Mouse (Mus musculus) kidney, postnatal 36 days (tissue): ENCODE results near the gene Cdc27.
"Not testable (repeated sequence)": the region's sequence is repeated elsewhere in the genome, so short reads cannot be mapped to it uniquely, and the experiment has no call there.

ENCODE experiments used
- DNase-seq, 2 experiments: peaks; one replicate each; pipeline ENCODE4 v3.0.0; 2021 to 2022; ENCODE audit warnings: mixed read lengths in 2 of 2

Gene Cdc27

GRCm38 (mm10) chr11:104570515-104570914 lies 20.1 kb upstream of the Cdc27 start:
- DNase-seq, result not testable (repeated sequence)

DNA sequence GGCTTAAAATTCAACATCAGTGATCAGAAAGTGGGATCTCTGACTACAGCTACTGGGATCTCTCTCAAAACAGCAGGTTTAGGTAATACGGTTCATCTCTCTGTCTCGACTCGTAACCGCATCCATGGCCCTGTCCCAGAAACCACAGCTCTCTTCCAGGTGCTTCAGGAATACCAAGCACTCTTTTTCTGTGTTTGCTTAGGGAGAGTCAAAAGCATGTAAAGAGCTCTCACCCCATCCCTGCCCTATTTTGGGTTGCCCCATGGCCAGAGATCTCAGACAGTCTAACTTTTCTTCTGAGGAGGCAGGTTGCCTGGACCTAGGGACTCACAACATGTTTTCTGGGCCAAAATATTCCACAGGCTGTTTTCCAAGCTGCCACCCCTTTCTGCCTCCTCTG lies 17.9 kb upstream of the Cdc27 start:
- DNase-seq, result no peak

DNA sequence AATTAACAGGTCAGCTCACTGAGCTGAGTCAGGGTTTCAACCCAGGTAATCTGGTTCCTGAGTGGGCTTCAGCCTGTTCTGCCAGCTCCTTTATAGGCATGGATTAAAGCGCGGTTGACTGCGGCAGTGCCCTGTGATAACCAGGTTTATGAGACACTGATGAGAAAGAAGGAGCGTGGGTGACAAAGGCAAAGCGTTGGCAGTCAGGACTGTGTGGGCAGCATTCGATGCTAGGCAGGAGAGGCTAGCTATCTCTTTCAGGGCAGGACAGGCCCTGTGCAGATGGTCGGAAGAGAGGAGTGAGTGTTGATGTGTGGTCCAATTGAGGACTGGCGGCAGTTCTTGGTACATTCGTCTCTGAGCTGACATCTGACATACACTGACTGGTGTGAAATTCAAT lies 17.3 kb upstream of the Cdc27 start:
- no peak for DNase-seq

- DNase-seq, result no peak
These were observed 16.4 kb upstream of the Cdc27 start for GRCm38 (mm10) chr11:104566796-104567195.

- no peak for DNase-seq
These were observed 15.7 kb upstream of the Cdc27 start for GRCm38 (mm10) chr11:104566097-104566496.

- DNase-seq, result no peak
These were observed 14.8 kb upstream of the Cdc27 start for GRCm38 (mm10) chr11:104565172-104565571.

GRCm38 (mm10) chr11:104563496-104563895 lies 13.1 kb upstream of the Cdc27 start:
- no peak for DNase-seq

DNA sequence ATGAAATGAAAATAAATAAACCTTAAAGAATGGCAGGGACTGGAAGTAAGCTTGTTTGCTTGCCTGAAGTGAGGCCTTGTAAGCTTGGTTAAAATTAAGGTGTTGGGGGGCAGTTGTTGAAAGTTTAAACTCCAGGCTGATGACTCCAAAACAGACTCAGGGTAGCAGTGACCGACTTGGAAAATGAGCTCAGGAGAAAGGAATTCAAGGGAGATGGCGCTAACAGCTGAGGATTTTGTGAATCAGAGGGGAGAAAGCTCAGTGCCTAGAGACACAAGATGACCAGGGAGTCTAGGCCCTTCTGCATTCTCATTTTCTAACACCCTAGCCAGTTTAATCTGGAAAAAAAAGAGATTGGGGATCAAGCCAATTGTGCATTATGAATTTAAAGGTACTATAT lies 10.6 kb upstream of the Cdc27 start:
- DNase-seq, result no peak

GRCm38 (mm10) chr11:104558651-104559403 lies 8.4 kb upstream of the Cdc27 start:
- DNase-seq, result no peak

- DNase-seq, result no peak
These were observed 7.6 kb upstream of the Cdc27 start for GRCm38 (mm10) chr11:104558065-104558464.

DNA sequence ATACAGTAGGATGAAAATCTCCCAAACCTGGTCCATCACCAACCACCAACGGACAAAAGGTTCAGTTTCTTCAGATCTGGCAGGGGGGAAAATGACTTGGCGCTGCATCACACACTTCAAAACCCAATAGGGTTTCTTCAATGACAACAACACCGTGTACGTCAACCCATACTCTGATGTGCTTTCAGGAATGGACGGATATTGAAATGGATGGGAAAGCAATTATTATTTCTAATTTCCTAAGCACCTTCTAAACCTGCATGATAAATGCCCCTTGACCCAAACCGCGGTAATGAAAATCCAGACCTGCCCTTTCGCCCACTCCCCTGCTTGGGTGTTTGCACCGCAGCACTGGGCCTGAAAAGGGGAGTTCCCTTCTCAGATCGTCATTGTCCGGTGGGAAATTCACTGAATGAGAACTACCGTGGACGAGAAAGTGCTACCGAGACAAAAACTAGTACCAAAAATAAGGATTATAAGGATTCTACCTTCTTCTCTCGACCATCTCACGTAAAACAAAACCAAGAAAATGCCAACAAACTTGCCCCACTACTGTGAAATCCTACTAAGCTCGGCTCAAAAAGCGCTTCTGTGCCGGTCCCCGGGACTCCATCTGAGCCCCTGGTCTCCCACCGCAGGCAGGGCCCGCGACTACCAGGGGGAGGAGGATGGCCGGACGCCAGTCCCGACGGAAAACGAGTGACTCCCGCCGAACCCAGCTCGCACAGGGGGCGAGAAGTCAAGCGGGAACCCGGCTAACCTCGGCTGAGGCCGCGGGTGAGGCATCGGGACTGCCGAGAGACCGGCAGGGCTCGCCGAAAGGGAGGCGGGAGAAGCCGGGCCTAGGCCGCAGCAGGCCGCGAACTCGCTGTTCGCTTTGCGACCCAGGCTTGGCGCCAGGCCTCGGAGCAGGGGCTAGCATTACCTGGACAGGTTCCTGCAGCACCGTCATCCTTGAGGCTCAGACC lies 698 bp downstream of the Cdc27 start:
- DNase-seq, result peak; percentile 68 to 85

DNA sequence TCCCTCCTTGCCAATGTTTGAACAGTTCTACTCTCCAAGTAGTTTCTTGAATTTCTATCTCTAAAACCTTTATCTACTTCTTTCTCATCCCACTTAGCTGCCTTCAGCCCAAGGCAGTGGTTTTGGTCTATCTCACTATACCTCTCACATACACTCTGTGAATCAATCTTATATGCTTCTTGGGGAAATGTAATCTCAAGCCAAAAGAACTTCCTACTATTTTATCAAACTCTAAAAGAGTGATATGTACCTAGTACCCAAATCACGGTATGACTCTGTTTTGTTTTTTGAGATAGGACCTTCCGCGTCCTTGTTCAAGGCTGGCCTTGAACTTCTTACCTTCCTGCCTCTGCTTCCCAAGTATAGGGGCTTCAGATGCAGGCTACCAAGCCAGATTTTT lies 2.9 kb downstream of the Cdc27 start:
- no peak for DNase-seq

GRCm38 (mm10) chr11:104544507-104544906 lies 5.9 kb downstream of the Cdc27 start:
- DNase-seq, result no peak

DNA sequence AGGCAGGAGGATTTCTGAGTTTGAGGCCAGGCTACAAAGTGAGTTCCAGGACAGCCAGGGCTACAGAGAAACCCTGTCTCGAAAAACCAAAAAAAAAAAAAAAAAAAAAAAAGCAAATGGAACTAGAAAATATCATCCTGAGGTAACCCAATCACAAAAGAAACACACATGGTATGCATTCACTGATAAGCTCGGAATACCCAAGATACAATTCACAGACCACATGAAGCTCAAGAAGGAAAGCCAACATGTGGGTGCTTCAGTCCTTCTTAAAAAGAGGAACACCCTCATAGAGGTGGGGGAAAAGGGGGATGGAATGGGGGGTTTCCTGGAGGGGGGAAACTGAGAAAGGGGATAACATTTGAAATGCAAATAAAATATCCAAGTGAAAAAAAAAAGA lies 7.1 kb downstream of the Cdc27 start:
- not testable (repeated sequence) for DNase-seq

DNA sequence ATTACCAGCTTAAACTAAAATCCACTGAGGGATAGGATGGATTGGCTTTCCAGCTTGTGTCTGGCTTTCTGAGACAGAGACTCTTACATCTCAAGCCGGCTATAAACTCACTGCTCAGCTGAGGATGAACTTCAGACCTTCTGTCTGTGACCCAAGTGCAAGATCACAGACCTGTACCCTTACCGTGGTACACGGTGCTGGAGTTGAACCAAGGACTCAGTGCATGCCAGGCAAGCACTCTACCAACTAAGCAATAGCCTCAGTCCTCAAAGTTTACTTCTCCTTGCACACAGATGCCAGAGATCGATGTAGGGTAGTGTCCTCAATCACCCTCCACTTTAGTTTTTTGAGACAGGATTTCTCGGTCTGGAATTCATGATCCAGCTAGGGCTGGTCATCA lies 10.6 kb downstream of the Cdc27 start:
- peak; percentile 19 to 45 for DNase-seq

- no peak for DNase-seq
These were observed 12.4 kb downstream of the Cdc27 start for GRCm38 (mm10) chr11:104537945-104538555.

- DNase-seq, result no peak
These were observed 13.6 kb downstream of the Cdc27 start for GRCm38 (mm10) chr11:104536843-104537242.

DNA sequence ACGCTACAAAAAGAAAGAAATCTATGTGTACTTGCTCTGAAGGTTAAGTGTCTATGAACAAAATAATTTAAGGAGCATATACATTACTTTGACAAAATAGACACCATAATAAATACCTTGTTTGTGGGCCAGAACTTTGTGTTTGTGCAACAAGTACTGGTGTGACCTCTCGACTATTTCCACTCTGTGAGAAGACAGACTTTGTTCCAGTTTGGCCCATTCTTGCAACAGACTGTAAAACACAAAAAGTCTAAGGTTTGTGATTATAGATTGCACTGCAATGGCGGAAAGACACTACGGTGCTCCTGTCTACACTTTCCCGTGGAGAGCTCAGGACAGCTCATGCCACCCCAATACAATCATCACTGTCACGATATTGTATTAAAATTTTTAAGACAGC lies 24.5 kb downstream of the Cdc27 start:
- DNase-seq, result no peak

- no peak for DNase-seq
These were observed 38.0 kb downstream of the Cdc27 start for GRCm38 (mm10) chr11:104512436-104512835.

- DNase-seq, result peak; percentile 4 to 59
These were observed 39.8 kb downstream of the Cdc27 start for GRCm38 (mm10) chr11:104510606-104511005.

DNA sequence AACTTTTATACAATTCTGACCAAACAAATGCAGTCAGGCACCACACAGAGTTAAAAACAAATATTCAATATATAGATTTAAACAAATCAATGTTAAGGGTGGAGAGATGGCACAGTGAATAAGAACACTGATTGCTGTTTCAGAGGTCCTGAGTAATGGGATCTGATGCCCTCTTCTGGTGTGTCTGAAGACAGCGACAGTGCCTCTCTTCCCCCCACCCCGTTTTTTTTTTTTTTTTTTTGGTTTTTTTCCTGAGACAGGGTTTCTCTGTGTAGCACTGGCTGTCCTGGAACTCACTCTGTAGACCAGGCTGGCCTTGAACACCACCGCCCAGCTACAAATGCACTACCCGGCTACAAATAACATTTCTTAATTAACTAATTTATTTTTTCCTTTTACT lies 42.0 kb downstream of the Cdc27 start:
- no peak for DNase-seq

DNA sequence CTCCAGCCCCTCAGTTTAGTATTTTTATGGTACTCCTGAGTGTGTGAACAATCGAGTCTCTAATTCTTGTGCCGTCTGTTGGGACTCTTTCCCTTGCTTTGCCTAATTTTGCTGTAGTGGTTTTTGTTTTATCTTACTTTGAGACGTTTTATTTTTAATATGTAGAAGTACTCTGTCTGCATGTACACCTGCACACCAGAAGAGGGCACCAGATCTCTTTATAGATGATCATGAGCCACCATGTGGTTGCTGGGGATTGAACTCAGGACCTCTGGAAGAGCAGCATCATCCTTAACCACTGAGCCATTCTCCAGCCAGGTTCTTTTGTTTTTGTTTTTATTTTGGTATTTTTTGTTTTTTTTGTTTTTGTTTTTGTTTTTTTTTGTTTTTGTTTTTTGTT lies 62.1 kb downstream of the Cdc27 start:
- no peak for DNase-seq

GRCm38 (mm10) chr11:104481971-104482370 lies 68.4 kb downstream of the Cdc27 start:
- no peak for DNase-seq
